Comparison of ENCODE assay signal across 11 mouse cellular contexts in genomic region chr17:56468870-56469269, GRCm38 (mm10). TPM values are rescaled to one million over a fixed set of nuclear protein-coding genes. Genes with fewer than 3 reads are reported as not detected.
DNase-seq lines count a peak whose midpoint lies in the region; ATAC-seq and TF ChIP-seq lines count a peak whose summit lies in the region.
"Had no signal": no experiment of that assay in that cellular context is flagged by ENCODE, and none has a peak within 500 bp of the region (broad histone marks: within the 10 kb centered on the region; RNA-seq: fewer than 3 reads in every experiment).

No protein-coding gene starts in this region.

- peak overlapping the region; percentile 52 for H3K27ac ChIP-seq in bone marrow macrophage, adult 2 months (ENCODE audit: insufficient read depth, low read depth, low read length)
- H3K27ac ChIP-seq in heart, embryonic 16.5 days (ENCODE audit: low read length), result peak overlapping the region; percentile 41
- H3K27ac ChIP-seq: macrophage had no signal

- intact Hi-C loops in heart, postnatal 25 days (cut with DNase I), result no loop called here

- H3K4me1 ChIP-seq in bone marrow macrophage, adult 2 months (ENCODE audit: control insufficient read depth, insufficient read depth, low read length), result peaks cover 31% of the 10 kb centered on the region
- H3K4me1 ChIP-seq in heart, embryonic 16.5 days (ENCODE audit: control insufficient read depth, insufficient read depth, low read length), result peaks cover 48% of the 10 kb centered on the region

- peak; percentile 34 for ATAC-seq in heart, embryonic 16.5 days (replicated peaks; ENCODE audit: extremely low read depth, insufficient read depth, low FRiP score)

- H3K9ac ChIP-seq in heart, embryonic 16.5 days (ENCODE audit: low read length), result no peak overlapping the region; the same call in 1 of the 2 replicates

- H3K27me3 ChIP-seq in heart, embryonic 16.5 days (ENCODE audit: control insufficient read depth, insufficient read depth, low read length), result peaks cover 11% of the 10 kb centered on the region

- H3K36me3 ChIP-seq in heart, embryonic 16.5 days (ENCODE audit: control insufficient read depth, insufficient read depth), result no peaks in the 10 kb centered on the region

- TF ChIP-seq CTCF in bone marrow macrophage, adult 2 months (IDR thresholded peaks at IDR 0.05; ENCODE audit: low read depth, low read length), result no peak

- peak overlapping the region; percentile 46 for H3K4me3 ChIP-seq in bone marrow macrophage, adult 2 months (ENCODE audit: insufficient read depth, low read length)
- no peak overlapping the region for H3K4me3 ChIP-seq in heart, embryonic 16.5 days (ENCODE audit: low read length)

- 39% methylated on average over 7 of the region's 7 CpGs for WGBS in heart, embryonic 16.5 days

- no peaks in the 10 kb centered on the region for H3K9me3 ChIP-seq in heart, embryonic 16.5 days (replicated peaks; ENCODE audit: control insufficient read depth, low read length)

- TF ChIP-seq POLR2A in bone marrow macrophage, adult 2 months (IDR thresholded peaks at IDR 0.05; ENCODE audit: borderline replicate concordance, low read depth, low read length), result no peak

- DNase-seq in heart, adult 9 months (ENCODE audit: low spot score in 2 of 2), result peak; percentile 32 to 60
- DNase-seq in heart, postnatal 25 days (ENCODE audit: low spot score), result no peak
- peak; percentile 41 to 78 for DNase-seq in lung, postnatal 4 days
- no peak for DNase-seq in gastrocnemius, adult 8-10 months (ENCODE audit: low spot score in 2 of 2)
- DNase-seq in T-cell, adult 2 months (ENCODE audit: low spot score), result no peak
- no peak for DNase-seq in thymus, postnatal 10 days (ENCODE audit: low spot score in 2 of 2)

- H3K4me2 ChIP-seq in heart, embryonic 16.5 days (ENCODE audit: low read depth, low read length), result peak overlapping the region; percentile 61

RNA-seq across cellular contexts. Expression of gene Ptprs, which starts 7.4 kb away (rescaled TPM):
- 10 to 100 TPM; 42.2 to 52.2 TPM for total RNA-seq in heart, postnatal 25 days (2021)
- polyA plus RNA-seq in bone marrow macrophage, adult 2 months (2012; ENCODE audit: insufficient read depth, insufficient read length, missing spikeins), result 75.2 and 77.2 TPM in 2 replicates
- 33.9 and 39.7 TPM in 2 replicates for polyA plus RNA-seq in heart, embryonic 16.5 days (2015; fragmentation: Nextera tagmentation; extraction: Ambion mirVana)
- 10 to 100 TPM; 25.5 to 38.3 (median 30.6) TPM for total RNA-seq in gastrocnemius, adult 8-10 months (2022)

RNA-seq across cellular contexts. Expression of gene Znrf4, which starts 43.4 kb away (rescaled TPM):
- not detected for total RNA-seq in heart, postnatal 25 days (2021)
- not detected in 2 replicates for polyA plus RNA-seq in bone marrow macrophage, adult 2 months (2012; ENCODE audit: insufficient read depth, insufficient read length, missing spikeins)
- polyA plus RNA-seq in heart, embryonic 16.5 days (2015; fragmentation: Nextera tagmentation; extraction: Ambion mirVana), result not detected in 2 replicates
- total RNA-seq in gastrocnemius, adult 8-10 months (2022), result not detected
- total RNA-seq: CH12.LX had no signal
- polyA plus RNA-seq: embryonic facial prominence, embryonic 11.5 days; macrophage had no signal

Comparison
In these comparisons a context has a peak if more than half of its experiments do, and no peak if none do; other contexts are left out.
1. DNase-seq: peak in heart, adult 9 months (2 of 2) and lung, postnatal 4 days (2 of 2); none in heart, postnatal 25 days (single experiment), gastrocnemius, adult 8-10 months (0 of 2), T-cell, adult 2 months (single experiment) and thymus, postnatal 10 days (0 of 2).